Mouse (Mus musculus) stomach, embryonic 15.5 days (tissue): ENCODE measurements at regions not wholly inside any gene's neighbourhood (a gene's known extent, or its start where the extent isn't known, plus 50 kb on each side); places are given as distances from the start of the nearest gene placed in this dataset.

ENCODE experiments used
- ATAC-seq: fragments of 200-750 bp; cut with Nextera tagmentation; 2 replicates; pipeline ENCODE4 v1.8.0; 2017; ENCODE audit warnings: low read depth, moderate number of reproducible peaks, moderate TSS enrichment; ENCODE audit not compliant: insufficient read depth, low FRiP score
- H3K27ac ChIP-seq: fragments of 300-500 bp; sonication (generic); 2 replicates; pipeline ENCODE4 v1.5.1; 2015; ENCODE audit warnings: mild to moderate bottlenecking, inconsistent platforms
- H3K27me3 ChIP-seq: fragments of 300-500 bp; sonication (generic); replicated peaks from 2 replicates; pipeline ENCODE4 v1.6.1; 2015; ENCODE audit warnings: inconsistent platforms
- H3K36me3 ChIP-seq: fragments of 300-500 bp; sonication (generic); 2 replicates; pipeline ENCODE4 v1.6.1; 2015; ENCODE audit warnings: inconsistent platforms
- H3K4me1 ChIP-seq: fragments of 300-500 bp; sonication (generic); 2 replicates; pipeline ENCODE4 v1.6.1; 2015; ENCODE audit warnings: inconsistent platforms
- H3K4me2 ChIP-seq: fragments of 300-500 bp; sonication (generic); 2 replicates; pipeline ENCODE4 v1.6.1; 2015; ENCODE audit warnings: mild to moderate bottlenecking, inconsistent platforms
- H3K4me3 ChIP-seq: fragments of 300-500 bp; sonication (generic); replicated peaks from 2 replicates; pipeline ENCODE4 v1.5.1; 2015; ENCODE audit warnings: inconsistent platforms
- H3K9ac ChIP-seq: fragments of 300-500 bp; sonication (generic); 2 replicates; pipeline ENCODE4 v1.6.1; 2015; ENCODE audit warnings: inconsistent platforms
- H3K9me3 ChIP-seq: fragments of 300-500 bp; sonication (generic); 2 replicates; pipeline ENCODE4 v1.6.1; 2016; ENCODE audit warnings: inconsistent platforms
- WGBS: fragments of 180-500 bp; shearing (Covaris S2); methylation state at CpG from one replicate; pipeline ENCODE4 v1.1.7; 2015; 5-methylcytosine and 5-hydroxymethylcytosine counted together

DNA sequence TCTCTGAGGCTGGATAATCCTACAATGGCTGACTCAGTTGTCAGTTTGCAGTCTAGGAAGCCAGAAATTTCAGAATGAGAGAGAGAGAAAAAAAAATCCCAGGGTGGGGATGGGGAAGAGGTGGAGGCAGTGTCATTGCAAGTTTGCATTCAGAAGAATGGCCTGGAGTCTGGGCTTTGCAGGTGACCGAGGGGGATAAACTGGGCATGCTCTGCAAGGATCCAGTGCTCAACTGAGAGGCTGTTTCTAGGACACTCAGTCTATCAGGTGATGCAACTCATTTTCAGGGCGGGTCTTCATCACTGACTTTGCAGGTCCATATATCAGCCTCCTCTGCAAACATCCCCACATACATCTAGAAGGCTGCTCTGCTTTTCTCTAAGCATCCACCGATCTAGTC lies 256.7 kb downstream of the Dact1 start:
- no peaks in the 10 kb centered on the region for H3K4me1 ChIP-seq
- no peak overlapping the region for H3K4me2 ChIP-seq
- H3K27me3 ChIP-seq, result no peaks in the 10 kb centered on the region
- no peak overlapping the region for H3K9ac ChIP-seq
- no peak overlapping the region for H3K4me3 ChIP-seq
- no peak overlapping the region for H3K27ac ChIP-seq
- H3K36me3 ChIP-seq, result no peaks in the 10 kb centered on the region
- no peaks in the 10 kb centered on the region for H3K9me3 ChIP-seq
- ATAC-seq, result no peak
- 92% methylated on average over 3 of the region's 3 CpGs for WGBS

DNA sequence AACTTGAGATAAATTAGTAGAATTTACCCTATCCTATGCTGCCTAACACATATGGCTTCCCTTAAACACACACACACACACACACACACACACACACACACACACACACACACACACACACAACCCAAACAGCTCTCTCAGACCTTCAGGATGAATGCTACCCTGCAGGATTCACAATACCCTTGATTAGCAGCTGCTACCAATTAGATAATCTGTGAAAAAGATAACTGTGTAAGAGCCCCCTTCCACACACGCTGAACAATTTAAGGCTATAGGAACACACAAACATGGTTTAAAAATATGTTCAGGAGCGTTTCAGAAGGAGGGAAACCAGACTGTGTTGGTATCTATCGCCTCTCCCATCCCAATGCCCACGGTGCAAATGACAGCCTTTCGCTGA lies 258.6 kb downstream of the Dact1 start:
- H3K9me3 ChIP-seq, result no peaks in the 10 kb centered on the region
- ATAC-seq, result no peak
- H3K4me3 ChIP-seq, result no peak overlapping the region
- H3K27ac ChIP-seq, result no peak overlapping the region
- no peak overlapping the region for H3K9ac ChIP-seq
- no peaks in the 10 kb centered on the region for H3K36me3 ChIP-seq
- WGBS, result 74% methylated on average over 5 of the region's 5 CpGs
- no peaks in the 10 kb centered on the region for H3K4me1 ChIP-seq
- H3K27me3 ChIP-seq, result no peaks in the 10 kb centered on the region
- H3K4me2 ChIP-seq, result no peak overlapping the region

DNA sequence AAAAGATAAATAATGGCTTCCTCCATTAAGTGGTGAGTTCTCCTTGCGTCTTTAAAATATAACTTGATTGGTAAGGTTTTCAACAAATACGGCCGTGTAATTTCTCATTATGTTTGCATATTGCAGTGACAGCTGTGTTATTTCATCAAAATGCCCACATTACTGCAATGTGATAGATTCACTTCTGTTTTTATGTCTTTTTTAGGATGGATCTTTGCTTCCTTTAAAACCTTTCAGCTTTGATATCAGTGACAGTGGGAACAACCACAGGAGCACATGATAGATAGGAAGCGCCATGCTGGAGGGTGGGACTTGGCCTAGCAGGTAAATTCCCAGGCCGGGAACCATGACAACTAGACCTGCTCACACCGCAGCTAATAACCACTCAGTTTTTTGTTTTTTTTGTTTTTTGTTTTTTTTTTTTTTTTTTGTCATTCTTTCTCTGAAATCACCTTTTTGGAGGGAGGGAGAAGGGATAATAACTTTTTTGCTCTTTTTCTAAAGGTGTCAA lies 259.3 kb downstream of the Dact1 start:
- Histone ChIP-seq H3K9ac (no peak overlapping the region), H3K27me3 (no peaks in the 10 kb centered on the region), H3K4me3 (no peak overlapping the region), H3K27ac (no peak overlapping the region), H3K9me3 (no peaks in the 10 kb centered on the region), H3K36me3 (no peaks in the 10 kb centered on the region), H3K4me1 (no peaks in the 10 kb centered on the region), H3K4me2 (no peak overlapping the region)
- 58% methylated on average over 6 of the region's 6 CpGs for WGBS
- no peak for ATAC-seq

DNA sequence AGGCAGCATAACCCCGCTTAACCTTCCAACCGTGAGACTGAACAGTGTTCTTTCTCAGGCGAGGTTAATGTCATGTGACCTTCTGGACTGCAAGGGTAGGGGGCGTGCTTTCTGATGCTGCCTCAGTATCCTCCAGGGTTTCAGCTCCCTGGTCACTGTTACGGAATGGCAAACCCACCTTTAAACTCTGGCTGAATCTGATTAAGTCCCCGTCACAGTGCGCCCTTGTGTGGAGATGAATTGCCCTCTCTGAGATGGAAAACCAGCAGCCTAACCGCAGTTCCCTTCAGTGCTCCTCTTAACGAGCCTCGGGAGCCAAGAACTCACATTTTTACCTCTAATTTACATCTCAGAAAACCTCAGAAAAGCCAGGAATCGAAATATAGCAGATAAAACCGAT lies 260.0 kb downstream of the Dact1 start:
- no peaks in the 10 kb centered on the region for H3K4me1 ChIP-seq
- no peaks in the 10 kb centered on the region for H3K9me3 ChIP-seq
- H3K9ac ChIP-seq, result no peak overlapping the region
- H3K27ac ChIP-seq, result no peak overlapping the region
- no peaks in the 10 kb centered on the region for H3K36me3 ChIP-seq
- no peak overlapping the region for H3K4me3 ChIP-seq
- no peaks in the 10 kb centered on the region for H3K27me3 ChIP-seq
- ATAC-seq, result no peak
- 56% methylated on average over 12 of the region's 12 CpGs for WGBS
- H3K4me2 ChIP-seq, result no peak overlapping the region

DNA sequence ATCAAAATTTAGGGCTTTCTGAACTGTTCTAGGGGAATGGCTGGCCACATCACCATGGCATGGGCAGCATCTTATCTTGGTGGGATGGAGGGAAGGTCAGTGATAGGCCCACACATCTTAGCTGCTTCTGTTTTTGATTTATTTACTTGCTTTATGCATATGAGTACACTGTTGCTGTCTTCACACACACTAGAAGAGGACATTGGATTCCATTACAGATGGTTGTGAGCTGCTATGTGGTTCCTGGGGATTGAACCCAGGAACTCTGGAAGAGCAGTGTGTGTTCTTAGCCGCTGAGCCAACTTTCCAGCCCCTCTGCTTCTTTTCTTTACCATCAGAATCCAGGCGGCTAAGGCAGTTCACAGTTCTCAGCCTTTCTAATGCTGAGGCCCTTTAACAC lies 260.4 kb downstream of the Dact1 start:
- Histone ChIP-seq H3K9ac (no peak overlapping the region), H3K4me3 (no peak overlapping the region), H3K36me3 (no peaks in the 10 kb centered on the region), H3K9me3 (no peaks in the 10 kb centered on the region), H3K27me3 (no peaks in the 10 kb centered on the region), H3K4me2 (no peak overlapping the region), H3K4me1 (no peaks in the 10 kb centered on the region), H3K27ac (no peak overlapping the region)
- WGBS, result 70% methylated on average over 2 of the region's 2 CpGs
- ATAC-seq, result no peak

DNA sequence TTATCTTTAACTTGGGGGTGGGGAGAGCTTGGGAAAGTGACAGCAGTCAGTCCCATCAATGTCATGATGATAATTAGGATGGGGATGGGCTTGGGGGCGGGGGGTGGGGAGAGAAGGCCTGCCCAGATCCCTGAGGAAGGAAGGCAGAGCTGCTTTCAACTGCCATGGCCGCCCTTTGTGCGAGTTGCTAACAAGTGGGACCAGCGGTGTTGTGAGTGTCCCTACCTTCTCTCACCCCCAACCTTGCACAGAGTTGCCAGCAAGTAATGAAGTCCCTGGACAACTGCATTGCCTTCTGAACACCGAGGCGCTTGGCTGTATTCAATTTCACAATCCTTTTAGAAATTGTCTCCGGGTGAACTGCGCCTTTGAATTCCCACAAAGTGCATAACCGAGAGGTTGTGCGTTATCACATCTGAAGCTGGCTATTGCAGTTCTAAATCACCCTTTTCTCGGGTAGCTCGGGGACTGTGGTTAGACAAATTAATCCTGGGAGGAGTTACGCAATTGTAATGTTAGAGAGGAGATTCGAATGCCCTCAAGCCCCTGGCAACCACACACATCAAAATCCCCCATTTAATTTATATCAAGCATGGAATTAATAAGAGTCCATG lies 257.9 kb upstream of the Daam1 start:
- 55% methylated on average over 14 of the region's 14 CpGs for WGBS
- no peaks in the 10 kb centered on the region for H3K36me3 ChIP-seq
- H3K9ac ChIP-seq, result no peak overlapping the region
- no peaks in the 10 kb centered on the region for H3K27me3 ChIP-seq
- no peak overlapping the region for H3K4me2 ChIP-seq
- H3K27ac ChIP-seq, result no peak overlapping the region
- H3K9me3 ChIP-seq, result no peaks in the 10 kb centered on the region
- no peak overlapping the region for H3K4me3 ChIP-seq
- no peak for ATAC-seq
- H3K4me1 ChIP-seq, result no peaks in the 10 kb centered on the region

DNA sequence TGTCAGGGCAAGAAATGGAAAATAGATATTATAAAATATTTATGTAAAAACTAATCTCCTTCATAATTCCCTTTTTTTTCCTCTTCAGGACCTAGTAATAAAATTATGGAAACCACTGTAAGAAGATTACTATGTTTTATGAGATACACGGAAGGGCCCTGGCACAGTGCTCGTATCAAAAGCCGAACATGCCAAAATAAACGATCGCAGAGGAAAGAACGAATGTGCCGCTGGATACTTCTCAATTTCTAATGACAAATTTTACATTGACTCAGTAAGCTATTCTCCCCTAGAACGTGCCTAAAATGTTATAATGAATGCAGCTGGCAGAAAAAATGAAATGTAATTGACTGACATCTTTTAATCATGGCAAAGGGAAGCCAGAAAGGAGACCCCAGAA lies 257.4 kb upstream of the Daam1 start:
- H3K27me3 ChIP-seq, result no peaks in the 10 kb centered on the region
- H3K4me3 ChIP-seq, result no peak overlapping the region
- 70% methylated on average over 8 of the region's 8 CpGs for WGBS
- no peaks in the 10 kb centered on the region for H3K36me3 ChIP-seq
- H3K27ac ChIP-seq, result no peak overlapping the region
- H3K9me3 ChIP-seq, result no peaks in the 10 kb centered on the region
- no peak overlapping the region for H3K4me2 ChIP-seq
- ATAC-seq, result no peak
- H3K4me1 ChIP-seq, result no peaks in the 10 kb centered on the region
- no peak overlapping the region for H3K9ac ChIP-seq

DNA sequence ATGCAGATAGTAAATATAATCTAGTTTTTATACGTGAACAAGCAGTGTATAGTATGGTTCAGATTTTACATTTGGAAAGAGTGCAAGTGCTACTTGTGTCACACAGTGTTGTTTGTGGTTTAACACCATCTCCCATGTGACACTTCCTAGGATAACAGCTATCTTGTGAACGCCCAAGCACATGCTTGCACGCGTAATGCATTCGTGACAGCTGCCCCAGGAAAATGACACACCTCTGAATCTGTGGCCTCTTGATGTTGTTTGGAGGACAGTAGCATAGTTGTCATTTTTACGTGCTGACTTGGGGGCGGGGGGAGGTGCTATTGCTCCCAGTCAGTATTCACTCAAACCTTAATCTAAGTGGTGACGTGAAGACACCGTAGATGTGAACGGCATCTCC lies 256.2 kb upstream of the Daam1 start:
- Histone ChIP-seq H3K9ac (no peak overlapping the region), H3K9me3 (no peaks in the 10 kb centered on the region), H3K27me3 (no peaks in the 10 kb centered on the region), H3K27ac (no peak overlapping the region), H3K4me3 (no peak overlapping the region), H3K36me3 (no peaks in the 10 kb centered on the region), H3K4me2 (no peak overlapping the region), H3K4me1 (0 out of 2 replicates have a peak, but pooled peaks cover 3% of the 10 kb centered on the region)
- ATAC-seq, result no peak
- 86% methylated on average over 10 of the region's 10 CpGs for WGBS

DNA sequence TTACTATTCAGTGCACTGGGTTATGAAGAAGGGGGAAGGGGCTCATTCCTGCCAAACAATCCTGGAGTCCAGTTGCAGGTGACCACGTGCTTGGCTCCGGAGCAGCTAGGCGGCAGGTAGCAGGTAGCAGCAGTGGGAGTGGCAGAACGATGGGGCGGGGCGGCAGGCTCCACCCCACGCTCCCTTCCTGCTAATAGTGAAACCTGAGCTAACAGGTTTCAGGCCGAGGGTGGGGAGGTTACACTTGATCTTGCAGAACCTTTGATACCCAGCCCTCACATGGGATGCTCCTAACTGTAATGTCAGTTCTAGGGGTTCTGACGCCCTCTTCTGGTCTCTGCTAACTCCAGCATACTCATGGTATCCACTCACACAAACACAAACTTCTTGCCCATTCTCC lies 253.5 kb upstream of the Daam1 start:
- Histone ChIP-seq H3K27ac (no peak overlapping the region), H3K4me2 (peak overlapping the region; percentile 59), H3K9me3 (no peaks in the 10 kb centered on the region), H3K36me3 (no peaks in the 10 kb centered on the region), H3K9ac (no peak overlapping the region), H3K4me3 (peak overlapping the region; percentile 26), H3K4me1 (peaks cover 8% of the 10 kb centered on the region; the same call in 1 of the 2 replicates), H3K27me3 (no peaks in the 10 kb centered on the region)
- peak; percentile 86 for ATAC-seq
- WGBS, result 6% methylated on average over 9 of the region's 9 CpGs

DNA sequence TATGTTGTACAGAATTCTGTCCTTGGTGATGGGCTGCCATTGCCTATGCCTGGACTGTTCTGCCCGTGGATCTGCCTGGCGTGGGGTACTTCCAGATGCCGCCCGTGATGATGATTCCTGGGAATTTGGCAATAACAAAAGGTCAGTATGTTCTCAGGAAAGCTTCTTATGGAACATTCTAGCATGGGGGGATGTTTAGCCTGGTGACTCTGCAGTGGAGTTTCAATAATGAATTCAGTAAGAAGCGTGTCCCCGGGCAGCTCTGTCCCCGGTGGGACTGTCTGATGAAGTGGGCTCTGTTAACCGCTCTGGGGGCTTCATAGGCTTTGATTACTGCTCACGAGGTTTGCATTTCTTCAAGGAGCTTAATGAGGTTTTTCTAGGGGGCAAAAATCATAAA lies 252.9 kb upstream of the Daam1 start:
- peaks cover 8% of the 10 kb centered on the region; the same call in 1 of the 2 replicates for H3K4me1 ChIP-seq
- ATAC-seq, result no peak
- H3K4me2 ChIP-seq, result no peak overlapping the region
- no peaks in the 10 kb centered on the region for H3K9me3 ChIP-seq
- WGBS, result 84% methylated on average over 9 of the region's 9 CpGs
- no peak overlapping the region for H3K9ac ChIP-seq
- no peaks in the 10 kb centered on the region for H3K27me3 ChIP-seq
- H3K4me3 ChIP-seq, result no peak overlapping the region
- no peak overlapping the region for H3K27ac ChIP-seq
- H3K36me3 ChIP-seq, result no peaks in the 10 kb centered on the region

DNA sequence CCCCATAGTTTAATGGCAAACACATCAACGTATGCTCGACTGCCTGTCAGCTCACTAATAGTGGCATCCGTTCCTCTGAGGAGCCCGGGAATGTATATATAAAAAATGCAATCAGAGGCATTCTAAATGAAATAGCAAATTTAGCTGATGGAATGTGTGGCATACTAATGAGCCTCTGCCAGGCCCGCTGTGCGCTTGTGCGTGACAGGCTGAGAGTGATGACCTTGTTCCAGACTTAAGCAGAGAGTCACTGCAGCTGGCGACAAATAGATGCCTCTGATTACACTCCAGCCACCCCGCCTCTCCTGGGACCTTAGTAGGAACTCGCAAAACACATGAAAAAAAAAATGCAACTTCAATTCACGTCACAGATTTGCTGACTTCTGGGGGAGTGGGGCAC lies 252.0 kb upstream of the Daam1 start:
- Histone ChIP-seq H3K4me2 (no peak overlapping the region), H3K36me3 (no peaks in the 10 kb centered on the region), H3K4me3 (no peak overlapping the region), H3K27me3 (no peaks in the 10 kb centered on the region), H3K4me1 (peaks cover 8% of the 10 kb centered on the region; the same call in 1 of the 2 replicates), H3K9ac (no peak overlapping the region), H3K27ac (no peak overlapping the region), H3K9me3 (no peaks in the 10 kb centered on the region)
- ATAC-seq, result no peak
- 42% methylated on average over 11 of the region's 11 CpGs for WGBS

DNA sequence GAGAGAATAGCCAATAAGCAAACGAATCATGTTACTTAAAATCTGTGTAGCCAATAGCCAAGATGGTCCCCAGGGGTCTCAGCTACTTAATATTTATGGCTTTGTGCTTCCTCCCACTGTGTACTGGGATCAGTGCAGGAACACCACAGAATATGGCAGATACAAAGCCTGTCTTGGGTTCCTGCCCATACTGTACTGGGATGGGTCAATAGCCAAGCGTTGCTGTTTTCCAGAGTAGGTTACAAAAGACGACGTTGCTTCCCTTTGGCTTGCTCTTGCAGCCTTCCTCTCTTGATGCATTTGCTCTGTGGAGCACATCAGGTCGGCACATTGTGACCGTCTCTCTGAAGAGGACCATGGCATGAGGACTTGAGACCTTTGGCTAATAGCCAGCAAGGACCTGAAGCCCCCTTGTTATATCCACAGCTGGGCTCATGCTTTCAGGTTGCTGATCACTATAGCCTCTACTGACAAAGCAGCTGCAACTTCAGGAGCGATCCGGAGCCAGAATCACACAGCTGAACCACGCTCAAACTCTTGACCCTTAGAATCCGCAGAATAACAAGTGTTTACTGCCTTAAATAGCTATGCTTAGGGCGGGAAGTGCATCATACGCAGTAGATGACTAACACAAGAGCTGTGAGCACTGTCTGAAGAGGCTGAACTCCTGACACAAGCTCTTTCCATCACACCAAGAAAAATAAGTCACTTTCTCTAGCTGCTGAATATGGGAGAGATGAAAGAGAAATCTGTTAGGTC lies 250.2 kb upstream of the Daam1 start:
- Histone ChIP-seq H3K9ac (no peak overlapping the region), H3K4me2 (no peak overlapping the region), H3K27me3 (no peaks in the 10 kb centered on the region), H3K4me3 (no peak overlapping the region), H3K4me1 (peaks cover 8% of the 10 kb centered on the region; the same call in 1 of the 2 replicates), H3K9me3 (no peaks in the 10 kb centered on the region), H3K27ac (no peak overlapping the region), H3K36me3 (no peaks in the 10 kb centered on the region)
- ATAC-seq, result no peak
- 66% methylated on average over 12 of the region's 12 CpGs for WGBS
